Mouse (Mus musculus) Patski (cell line): ENCODE data around the gene Socs5. TPM values are rescaled to one million over a fixed set of nuclear protein-coding genes. Genes with fewer than 3 reads are reported as not detected.
A peak's percentile ranks its signal among the peaks of the same experiment; 100 is the strongest.

Experiments
- ATAC-seq: fragments of 100-300 bp; one replicate; pipeline ENCODE4 v1.8.0; 2021
- CTCF ChIA-PET: fragments of 350-600 bp; sonication (Branson Sonifier 250); formaldehyde crosslinking; loops from one replicate; lab custom pipeline; 2022; ENCODE audit warnings: inconsistent platforms; lab: Charles Lee
- POLR2A ChIA-PET: fragments of 350-600 bp; sonication (Branson Sonifier 250); formaldehyde crosslinking; loops from one replicate; lab custom pipeline; 2022; ENCODE audit warnings: antibody characterized with exemption, inconsistent platforms; lab: Charles Lee
- DNase-seq: peaks from one replicate; pipeline ENCODE4 v3.0.0-alpha.2; 2011; ENCODE audit warnings: low read depth, low spot score
- H3K27me3 ChIP-seq: fragments of 371-371 bp; one replicate; pipeline ENCODE4 v1.5.1; 2021
- CTCF ChIP-seq: fragments of 100-300 bp; IDR thresholded peaks from one replicate; pipeline ENCODE4 v1.5.1; 2021
- in situ Hi-C: fragments of 300-500 bp; cut with MboI; formaldehyde crosslinking; loops from 3 replicates; pipeline ENCODE4 v1.11.1; 2018; ENCODE audit warnings: low pct_unique_long_range_greater_than_20kb, mixed read lengths
- polyA plus RNA-seq: library from polyadenylated mRNA; unstranded; gene quantifications from one replicate; pipeline ENCODE4 v1.2.3, GENCODE M21; 2021

Gene Socs5
- polyA plus RNA-seq, 1 experiment from 2014 or later: 39.1 TPM

GRCm38 (mm10) chr17:87105941-87106340 lies 1.5 kb upstream of the Socs5 start:
- CTCF ChIA-PET: interaction anchor here (1.0 to 2.7 kb wide), 5 partner anchors 34 to 143 kb away, joined by 3 to 13 read pairs (median 3); no protein-coding TSS in a partner anchor

GRCm38 (mm10) chr17:87106691-87107523 lies 572 bp upstream of the Socs5 start:
- H3K27me3 ChIP-seq: no peaks in the 10 kb centered on the region

More at GRCm38 (mm10) chr17:87105941-87106340, 1.5 kb upstream of the Socs5 start:
- no peak for TF ChIP-seq CTCF
- no peaks in the 10 kb centered on the region for H3K27me3 ChIP-seq
- DNase-seq: no peak
- no peak for ATAC-seq
- in situ Hi-C loops: no loop called here
- POLR2A ChIA-PET: no interaction called here

GRCm38 (mm10) chr17:87108507-87109292 lies 1.2 kb downstream of the Socs5 start:
- in situ Hi-C loops: no loop called here
- no peak for TF ChIP-seq CTCF
- DNase-seq (no peak), ATAC-seq (no peak)
- POLR2A ChIA-PET: interaction anchor here (1.2 kb wide), 1 partner anchor 95 kb away, joined by 3 read pairs; no protein-coding TSS in a partner anchor
- no peaks in the 10 kb centered on the region for H3K27me3 ChIP-seq
- CTCF ChIA-PET: interaction anchor here (1.0 to 2.3 kb wide), 8 partner anchors 19 to 141 kb away, joined by 3 to 6 read pairs (median 3); no protein-coding TSS in a partner anchor

More at GRCm38 (mm10) chr17:87106691-87107523, 572 bp upstream of the Socs5 start:
- no peak for TF ChIP-seq CTCF
- ChIA-PET CTCF (interaction anchor here (1.0 to 2.7 kb wide), 2 partner anchors 33 to 142 kb away, joined by 3 to 13 read pairs; no protein-coding TSS in a partner anchor), POLR2A (interaction anchor here (0.6 to 1.4 kb wide), 3 partner anchors 26 to 95 kb away, joined by 3 to 5 read pairs (median 3); no protein-coding TSS in a partner anchor)
- ATAC-seq (peak; percentile 95), DNase-seq (peak; percentile 81)
- in situ Hi-C loops: no loop called here

- TF ChIP-seq CTCF: no peak
- in situ Hi-C loops: no loop called here
These were observed 2.0 kb downstream of the Socs5 start for GRCm38 (mm10) chr17:87109504-87109903.

GRCm38 (mm10) chr17:87112852-87113592 lies 5.5 kb downstream of the Socs5 start:
- ChIA-PET POLR2A (no interaction called here), CTCF (interaction anchor here (2.5 kb wide), 1 partner anchor 136 kb away, joined by 8 read pairs; no protein-coding TSS in a partner anchor)
- in situ Hi-C loops: no loop called here
- TF ChIP-seq CTCF: no peak
- DNase-seq (no peak), ATAC-seq (no peak)
- no peaks in the 10 kb centered on the region for H3K27me3 ChIP-seq

More at GRCm38 (mm10) chr17:87109504-87109903, 2.0 kb downstream of the Socs5 start:
- ATAC-seq: no peak
- no peaks in the 10 kb centered on the region for H3K27me3 ChIP-seq
- POLR2A ChIA-PET: interaction anchor here (1.2 kb wide), 1 partner anchor 94 kb away, joined by 3 read pairs; no protein-coding TSS in a partner anchor
- CTCF ChIA-PET: interaction anchor here (1.0 to 2.3 kb wide), 6 partner anchors 21 to 116 kb away, joined by 3 to 6 read pairs (median 4); no protein-coding TSS in a partner anchor
- DNase-seq: no peak

GRCm38 (mm10) chr17:87115615-87116014 lies 8.1 kb downstream of the Socs5 start:
- no peaks in the 10 kb centered on the region for H3K27me3 ChIP-seq
- DNase-seq: no peak
- TF ChIP-seq CTCF: no peak
- in situ Hi-C loops: no loop called here
- ChIA-PET POLR2A (interaction anchor here (0.6 kb wide), 1 partner anchor 12 kb away, joined by 4 read pairs; no protein-coding TSS in a partner anchor), CTCF (interaction anchor here (1.0 kb wide), 1 partner anchor 136 kb away, joined by 3 read pairs; no protein-coding TSS in a partner anchor)
- ATAC-seq: no peak

- TF ChIP-seq CTCF: no peak
- DNase-seq (peak; percentile 38), ATAC-seq (peak; percentile 69)
- in situ Hi-C loops: no loop called here
- ChIA-PET POLR2A (no interaction called here), CTCF (no interaction called here)
- no peaks in the 10 kb centered on the region for H3K27me3 ChIP-seq
These were observed 11.6 kb downstream of the Socs5 start for GRCm38 (mm10) chr17:87118966-87119526.

GRCm38 (mm10) chr17:87125344-87125743 lies 17.9 kb downstream of the Socs5 start:
- no peaks in the 10 kb centered on the region for H3K27me3 ChIP-seq
- ChIA-PET CTCF (no interaction called here), POLR2A (no interaction called here)
- in situ Hi-C loops: no loop called here
- TF ChIP-seq CTCF: no peak
- ATAC-seq (no peak), DNase-seq (no peak)

GRCm38 (mm10) chr17:87132258-87132657 lies 24.8 kb downstream of the Socs5 start:
- TF ChIP-seq CTCF: no peak

More at GRCm38 (mm10) chr17:87132258-87132657, 24.8 kb downstream of the Socs5 start:
- POLR2A ChIA-PET: no interaction called here
- in situ Hi-C loops: no loop called here
- DNase-seq: no peak
- ATAC-seq: no peak
- no peaks in the 10 kb centered on the region for H3K27me3 ChIP-seq
- CTCF ChIA-PET: no interaction called here
